Mouse (Mus musculus): ENCODE data around the gene Dlgap5.

DNA sequence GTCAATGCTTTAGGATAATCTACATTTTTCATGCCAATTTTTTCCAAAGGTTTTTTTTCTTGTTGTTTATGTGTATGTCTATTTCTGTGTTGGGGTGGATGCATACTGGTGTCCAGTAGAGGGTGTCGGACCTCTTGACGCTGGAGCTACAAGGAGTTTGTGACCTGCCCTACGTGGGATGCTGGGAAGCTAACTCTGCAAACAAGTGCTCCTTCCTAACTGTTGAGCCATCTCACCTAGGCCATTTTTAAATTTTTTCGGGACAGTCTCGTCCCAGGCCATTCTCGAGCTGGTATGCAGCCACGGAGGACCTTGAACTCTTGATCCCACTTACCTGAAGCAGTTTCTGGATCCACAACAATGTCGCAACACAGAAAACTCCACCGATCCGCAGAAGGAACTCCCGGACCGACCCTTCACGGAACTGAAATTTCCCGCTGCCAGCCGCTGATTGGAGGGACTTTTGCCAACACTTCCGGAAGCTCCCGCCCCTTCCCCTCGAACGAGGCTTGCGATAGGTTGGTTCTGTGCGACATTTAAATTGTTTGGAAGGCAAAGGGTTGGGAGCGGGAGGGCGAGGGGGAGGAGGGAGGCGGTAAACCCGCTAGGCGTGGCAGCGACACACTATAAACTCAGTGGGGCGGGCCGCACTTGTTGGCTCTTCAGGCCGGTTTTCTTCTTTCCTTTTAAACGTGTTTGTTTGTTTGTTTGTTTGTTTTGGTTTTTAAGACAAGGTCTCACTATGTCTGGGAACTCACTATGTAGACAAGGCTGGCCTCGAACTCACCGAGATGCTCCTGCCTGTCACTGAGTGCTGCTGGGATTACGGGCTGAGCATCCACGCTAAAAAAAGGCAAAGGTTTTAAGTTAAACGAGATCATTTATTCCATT, at the start of gene Dlgap5:
- no peak; the same call in 1 of the 2 replicates for TF ChIP-seq CTCF (IDR thresholded peaks at IDR 0.05; ENCODE audit: low read depth)
- TF ChIP-seq EP300 (IDR thresholded peaks at IDR 0.05; ENCODE audit: low read depth) = no peak
